Mouse (Mus musculus): ENCODE measurements around the gene Slc5a4b. TPM values are rescaled to one million over a fixed set of nuclear protein-coding genes. Genes with fewer than 3 reads are reported as not detected.

Slc5a4b gene
- total RNA-seq, 2 experiments from 2014 or later, result not detected

Small RNA genes within 50 kb of the gene (microRNA-seq; reads per million reads assigned to microRNA genes)
- 0 reads per million in 2 experiments for gene Mir6409 (ENCODE audit: borderline number of aligned reads in 2 of 2)

Other genes starting within 250 kb of the Slc5a4b start
- gene Derl3, start 217.5 kb downstream of the Slc5a4b start, total RNA-seq (2021), result under 1 TPM; 0.61 to 0.68 TPM
- gene Smarcb1, start 189.3 kb downstream of the Slc5a4b start, total RNA-seq (2021), result 10 to 100 TPM; 20.0 to 20.6 TPM
- gene Chchd10, start 177.8 kb downstream of the Slc5a4b start, total RNA-seq (2021), result 1,000 to 10,000 TPM; 1,903 to 1,946 TPM
- gene Mmp11, start 174.5 kb downstream of the Slc5a4b start, total RNA-seq (2021), result 1 to 10 TPM; 5.9 to 7.7 TPM
- not detected for gene Gm867, start 170.3 kb downstream of the Slc5a4b start, total RNA-seq (2021)
- gene Vpreb3, start 167.9 kb downstream of the Slc5a4b start, total RNA-seq (2021), result not detected
- gene Gm5134, start 156.4 kb downstream of the Slc5a4b start, total RNA-seq (2021), result not detected
- gene Zfp280b, start 78.3 kb downstream of the Slc5a4b start, total RNA-seq (2021), result 1 to 10 TPM; 6.9 to 8.0 TPM
- gene Slc5a4a, start 36.5 kb upstream of the Slc5a4b start, total RNA-seq (2021), result not detected
- gene Prmt2, start 126.9 kb upstream of the Slc5a4b start, total RNA-seq (2021), result 10 to 100 TPM; 10.9 to 12.3 TPM
- gene S100b, start 142.9 kb upstream of the Slc5a4b start, total RNA-seq (2021), result 1 to 10 TPM; 1.4 to 1.6 TPM
- gene Dip2a, start 234.3 kb upstream of the Slc5a4b start, total RNA-seq (2021), result 10 to 100 TPM in 1 of 2 experiments, 1 to 10 TPM in 1; 9.7 to 10.0 TPM

Data from heart, postnatal 36 days (tissue).